Mouse (Mus musculus): ENCODE measurements around the gene Pitpnc1. TPM values are rescaled to one million over a fixed set of nuclear protein-coding genes. Genes with fewer than 3 reads are reported as not detected.

Pitpnc1 gene
- polyA plus RNA-seq, 1 experiment, result 18.5 TPM

DNA sequence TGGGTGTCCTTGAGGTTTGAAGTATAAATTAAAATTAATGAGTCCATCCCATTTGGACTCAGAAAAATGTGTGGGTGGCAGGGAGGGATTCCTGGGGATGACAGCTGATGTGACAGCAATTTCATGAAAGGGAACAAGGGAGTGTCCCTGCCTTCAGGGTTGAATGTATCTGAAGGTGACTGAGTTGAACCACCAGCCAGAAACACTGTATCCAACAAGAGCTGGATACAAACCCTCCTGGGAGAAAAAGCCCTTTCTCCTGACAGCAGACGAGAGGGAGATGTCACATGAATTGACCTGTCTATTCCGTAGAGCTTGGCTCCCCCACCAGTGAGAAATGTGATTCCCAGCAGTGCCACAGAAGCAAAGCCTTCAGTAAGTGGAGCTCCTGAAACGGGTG, 115.0 kb downstream of the Pitpnc1 start:
- TF ChIP-seq POLR2A (IDR thresholded peaks at IDR 0.05; ENCODE audit: low read depth, low read length) (no peak), CTCF (conservative IDR thresholded peaks at IDR 0.05; ENCODE audit: insufficient read depth, insufficient read length, low read depth, low read length) (no peak)
- no peaks in the 10 kb centered on the region for H3K36me3 ChIP-seq (ENCODE audit: control insufficient read depth, insufficient read depth, low read length)
- H3K4me3 ChIP-seq (ENCODE audit: insufficient read depth, low read depth, low read length), result no peak overlapping the region
- H3K4me1 ChIP-seq (ENCODE audit: control insufficient read depth, insufficient read depth, low read length), result peaks cover 15% of the 10 kb centered on the region
- 56% methylated on average over 3 of the region's 3 CpGs for WGBS
- DNase-seq, result no peak
- H3K27me3 ChIP-seq (replicated peaks; ENCODE audit: control insufficient read depth, insufficient read depth, low read length), result no peaks in the 10 kb centered on the region
- H3K27ac ChIP-seq (ENCODE audit: insufficient read depth, low read depth, low read length), result peak overlapping the region; percentile 73; the same call in 1 of the 2 replicates

DNA sequence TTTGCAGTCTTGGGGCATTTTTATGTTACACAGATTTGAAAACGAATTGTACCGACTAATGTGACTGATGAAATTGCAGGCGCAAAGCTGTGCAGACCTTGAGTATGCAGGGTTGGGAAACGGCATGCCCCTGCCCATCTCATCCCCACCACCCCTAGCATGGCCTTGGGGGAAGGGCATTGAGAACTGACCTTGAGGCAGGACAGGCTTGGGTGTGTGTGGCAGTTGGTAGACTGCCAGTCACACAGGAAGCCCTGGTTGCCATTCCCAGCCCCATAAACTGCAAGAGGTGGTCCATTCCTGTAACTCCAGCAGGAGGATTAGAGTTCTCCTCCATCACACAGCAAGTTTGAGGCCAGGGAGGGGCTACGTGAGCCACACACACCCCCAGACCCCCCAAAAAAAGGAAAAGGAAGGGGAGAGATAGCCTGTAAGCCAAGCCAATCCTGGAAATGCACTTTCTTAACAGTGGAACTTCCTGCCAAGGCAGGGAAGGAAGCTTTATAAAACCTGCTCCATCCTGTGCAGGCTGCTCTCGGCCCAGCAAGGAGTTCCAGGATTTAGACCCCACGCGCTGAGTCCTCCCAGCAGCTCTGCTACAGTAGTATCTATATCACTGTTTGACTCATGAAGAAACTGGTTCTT, 115.9 kb downstream of the Pitpnc1 start:
- Histone ChIP-seq H3K36me3 (ENCODE audit: control insufficient read depth, insufficient read depth, low read length) (no peaks in the 10 kb centered on the region), H3K27me3 (replicated peaks; ENCODE audit: control insufficient read depth, insufficient read depth, low read length) (no peaks in the 10 kb centered on the region), H3K4me1 (ENCODE audit: control insufficient read depth, insufficient read depth, low read length) (peaks cover 15% of the 10 kb centered on the region), H3K4me3 (ENCODE audit: insufficient read depth, low read depth, low read length) (no peak overlapping the region), H3K27ac (ENCODE audit: insufficient read depth, low read depth, low read length) (peak overlapping the region; percentile 73)
- 64% methylated on average over 8 of the region's 8 CpGs for WGBS
- TF ChIP-seq CTCF (conservative IDR thresholded peaks at IDR 0.05; ENCODE audit: insufficient read depth, insufficient read length, low read depth, low read length) (no peak), POLR2A (IDR thresholded peaks at IDR 0.05; ENCODE audit: low read depth, low read length) (no peak)
- peak; percentile 47 for DNase-seq

GRCm38 (mm10) chr11:107352596-107352995, 117.9 kb downstream of the Pitpnc1 start:
- no peaks in the 10 kb centered on the region for H3K27me3 ChIP-seq (replicated peaks; ENCODE audit: control insufficient read depth, insufficient read depth, low read length)
- TF ChIP-seq POLR2A (IDR thresholded peaks at IDR 0.05; ENCODE audit: low read depth, low read length) (no peak), CTCF (conservative IDR thresholded peaks at IDR 0.05; ENCODE audit: insufficient read depth, insufficient read length, low read depth, low read length) (no peak)
- 55% methylated on average over 7 of the region's 7 CpGs for WGBS
- no peaks in the 10 kb centered on the region for H3K36me3 ChIP-seq (ENCODE audit: control insufficient read depth, insufficient read depth, low read length)
- no peak overlapping the region for H3K4me3 ChIP-seq (ENCODE audit: insufficient read depth, low read depth, low read length)
- no peak overlapping the region for H3K27ac ChIP-seq (ENCODE audit: insufficient read depth, low read depth, low read length)
- DNase-seq, result peak; percentile 15
- peaks cover 15% of the 10 kb centered on the region for H3K4me1 ChIP-seq (ENCODE audit: control insufficient read depth, insufficient read depth, low read length)

DNA sequence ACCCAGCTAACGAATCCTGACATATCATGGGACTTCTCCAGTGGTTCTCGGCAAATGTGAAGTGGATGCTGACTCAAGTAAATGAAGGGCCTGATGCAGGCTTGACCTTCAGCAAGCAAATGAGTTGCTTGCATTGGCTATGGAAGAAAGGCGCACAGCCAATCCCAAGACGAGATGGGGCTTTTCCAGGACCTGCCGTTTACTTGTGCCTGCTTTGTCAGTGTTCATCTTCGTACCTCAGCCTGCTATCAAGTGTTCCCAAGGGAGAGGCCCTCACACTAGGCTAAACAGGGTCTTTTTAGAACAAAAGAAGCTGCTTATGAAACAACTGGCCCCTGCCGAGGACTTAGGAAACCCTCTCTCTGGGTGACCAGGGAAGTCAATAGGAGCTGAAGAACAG, 120.7 kb downstream of the Pitpnc1 start:
- no peak for DNase-seq
- H3K4me1 ChIP-seq (ENCODE audit: control insufficient read depth, insufficient read depth, low read length), result 0 out of 2 replicates have a peak, but pooled peaks cover 4% of the 10 kb centered on the region
- no peaks in the 10 kb centered on the region for H3K36me3 ChIP-seq (ENCODE audit: control insufficient read depth, insufficient read depth, low read length)
- no peaks in the 10 kb centered on the region for H3K27me3 ChIP-seq (replicated peaks; ENCODE audit: control insufficient read depth, insufficient read depth, low read length)
- WGBS, result 91% methylated on average over 7 of the region's 7 CpGs
- no peak overlapping the region for H3K4me3 ChIP-seq (ENCODE audit: insufficient read depth, low read depth, low read length)
- no peak overlapping the region for H3K27ac ChIP-seq (ENCODE audit: insufficient read depth, low read depth, low read length)
- TF ChIP-seq POLR2A (IDR thresholded peaks at IDR 0.05; ENCODE audit: low read depth, low read length) (no peak), CTCF (conservative IDR thresholded peaks at IDR 0.05; ENCODE audit: insufficient read depth, insufficient read length, low read depth, low read length) (no peak)

GRCm38 (mm10) chr11:107343031-107343430, 127.5 kb downstream of the Pitpnc1 start:
- peaks cover 14% of the 10 kb centered on the region; the same call in 1 of the 2 replicates for H3K4me1 ChIP-seq (ENCODE audit: control insufficient read depth, insufficient read depth, low read length)
- H3K36me3 ChIP-seq (ENCODE audit: control insufficient read depth, insufficient read depth, low read length), result no peaks in the 10 kb centered on the region
- TF ChIP-seq POLR2A (IDR thresholded peaks at IDR 0.05; ENCODE audit: low read depth, low read length) (no peak), CTCF (conservative IDR thresholded peaks at IDR 0.05; ENCODE audit: insufficient read depth, insufficient read length, low read depth, low read length) (no peak)
- 80% methylated on average over 4 of the region's 4 CpGs for WGBS
- no peak for DNase-seq
- no peaks in the 10 kb centered on the region for H3K27me3 ChIP-seq (replicated peaks; ENCODE audit: control insufficient read depth, insufficient read depth, low read length)
- no peak overlapping the region for H3K4me3 ChIP-seq (ENCODE audit: insufficient read depth, low read depth, low read length)
- no peak overlapping the region for H3K27ac ChIP-seq (ENCODE audit: insufficient read depth, low read depth, low read length)

DNA sequence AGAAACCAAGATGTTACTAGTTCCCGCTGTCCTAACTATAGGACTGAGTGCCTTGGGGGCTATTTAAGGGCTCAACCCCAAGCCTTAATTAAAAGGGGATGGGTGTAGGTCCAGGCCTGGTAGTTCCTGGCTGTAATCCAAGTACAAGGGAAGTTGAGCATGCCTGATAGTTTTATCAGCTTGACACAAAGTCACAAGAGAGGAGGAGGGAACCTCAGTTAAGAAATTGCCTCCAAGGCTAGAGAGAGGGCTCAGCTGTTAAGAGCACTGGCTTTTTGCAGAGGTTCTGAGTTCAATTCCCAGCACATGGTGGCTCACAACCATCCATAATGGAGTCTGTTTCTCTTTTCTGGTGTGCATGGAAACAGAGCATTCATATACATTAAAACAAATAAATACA, 128.1 kb downstream of the Pitpnc1 start:
- DNase-seq, result peak; percentile 27
- 96% methylated on average over 1 of the region's 1 CpGs for WGBS
- H3K4me3 ChIP-seq (ENCODE audit: insufficient read depth, low read depth, low read length), result no peak overlapping the region

DNA sequence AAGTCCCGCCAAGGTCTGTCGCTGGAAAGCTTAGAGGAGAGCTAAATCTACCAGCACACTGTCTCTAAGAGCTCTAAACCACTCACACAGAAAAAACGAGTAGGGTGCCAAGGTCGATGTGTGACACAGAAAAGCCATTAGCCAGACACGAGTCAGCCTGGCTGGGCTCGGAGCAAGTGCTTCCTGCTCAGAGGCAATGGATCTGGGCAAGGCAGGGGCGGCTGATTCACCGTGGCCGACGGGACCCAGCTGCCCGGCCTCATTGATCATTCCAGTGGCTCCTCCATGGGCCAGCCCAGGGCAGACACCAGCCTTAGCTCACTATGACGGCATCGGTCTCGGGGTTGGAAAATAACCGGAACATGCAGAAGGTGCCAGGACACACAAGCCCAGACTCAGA, 129.2 kb downstream of the Pitpnc1 start:
- H3K36me3 ChIP-seq (ENCODE audit: control insufficient read depth, insufficient read depth, low read length), result no peaks in the 10 kb centered on the region
- no peak overlapping the region for H3K4me3 ChIP-seq (ENCODE audit: insufficient read depth, low read depth, low read length)
- H3K27me3 ChIP-seq (replicated peaks; ENCODE audit: control insufficient read depth, insufficient read depth, low read length), result no peaks in the 10 kb centered on the region
- peak overlapping the region; percentile 8; the same call in 1 of the 2 replicates for H3K27ac ChIP-seq (ENCODE audit: insufficient read depth, low read depth, low read length)
- 7% methylated on average over 15 of the region's 15 CpGs for WGBS
- DNase-seq, result peak; percentile 83
- H3K4me1 ChIP-seq (ENCODE audit: control insufficient read depth, insufficient read depth, low read length), result peaks cover 22% of the 10 kb centered on the region; the same call in 1 of the 2 replicates
- TF ChIP-seq POLR2A (IDR thresholded peaks at IDR 0.05; ENCODE audit: low read depth, low read length), result no peak

More for the DNA sequence above, 128.1 kb downstream of the Pitpnc1 start:
- H3K4me1 ChIP-seq (ENCODE audit: control insufficient read depth, insufficient read depth, low read length), result peaks cover 20% of the 10 kb centered on the region; the same call in 1 of the 2 replicates
- H3K27ac ChIP-seq (ENCODE audit: insufficient read depth, low read depth, low read length), result peak overlapping the region; percentile 52; the same call in 1 of the 2 replicates
- no peak for TF ChIP-seq POLR2A (IDR thresholded peaks at IDR 0.05; ENCODE audit: low read depth, low read length)
- TF ChIP-seq CTCF (conservative IDR thresholded peaks at IDR 0.05; ENCODE audit: insufficient read depth, insufficient read length, low read depth, low read length), result no peak
- H3K27me3 ChIP-seq (replicated peaks; ENCODE audit: control insufficient read depth, insufficient read depth, low read length), result no peaks in the 10 kb centered on the region
- H3K36me3 ChIP-seq (ENCODE audit: control insufficient read depth, insufficient read depth, low read length), result no peaks in the 10 kb centered on the region
